Mouse (Mus musculus) spleen, adult 2 months (tissue): ENCODE measurements around the gene Olfr214. TPM values are rescaled to one million over a fixed set of nuclear protein-coding genes. Genes with fewer than 3 reads are reported as not detected.
"Not testable (repeated sequence)": the region's sequence is repeated elsewhere in the genome, so short reads cannot be mapped to it uniquely, and the experiment has no call there.

Experiments
- DNase-seq, 2 experiments: peaks; one replicate each; pipeline versions ENCODE4 v3.0.0 to v3.0.0-alpha.2; 2012 to 2021; ENCODE audit warnings: low spot score in 2 of 2, low read depth in 1 of 2
- H3K27ac ChIP-seq: fragments of 200-500 bp; 2 replicates; pipeline ENCODE4 v1.5.1; 2012; ENCODE audit warnings: low read length, inconsistent platforms; ENCODE audit not compliant: insufficient read depth
- H3K27me3 ChIP-seq: fragments of 200-500 bp; 2 replicates; pipeline ENCODE4 v1.6.1; 2012; ENCODE audit warnings: mild to moderate bottlenecking, moderate library complexity, low read length, inconsistent platforms; ENCODE audit not compliant: control insufficient read depth, insufficient read depth
- H3K36me3 ChIP-seq: fragments of 200-500 bp; 2 replicates; pipeline ENCODE4 v1.6.1; 2012; ENCODE audit warnings: mild to moderate bottlenecking, low read length, inconsistent platforms; ENCODE audit not compliant: control insufficient read depth, insufficient read depth
- H3K4me1 ChIP-seq: fragments of 200-500 bp; 2 replicates; pipeline ENCODE4 v1.6.1; 2011; ENCODE audit warnings: inconsistent platforms; ENCODE audit not compliant: control insufficient read depth, insufficient read depth, insufficient read length
- H3K4me3 ChIP-seq: fragments of 200-500 bp; 2 replicates; pipeline ENCODE4 v1.5.1; 2011; ENCODE audit warnings: mild to moderate bottlenecking, inconsistent platforms; ENCODE audit not compliant: insufficient read depth, insufficient read length; ENCODE audit errors: extremely low read depth
- CTCF ChIP-seq: fragments of 200-500 bp; IDR thresholded peaks from 2 replicates; pipeline ENCODE4 v1.5.1; 2011; ENCODE audit warnings: mild to moderate bottlenecking, inconsistent platforms; ENCODE audit not compliant: insufficient read depth, insufficient read length, insufficient replicate concordance; ENCODE audit errors: extremely low read depth
- POLR2A ChIP-seq: fragments of 200-500 bp; IDR thresholded peaks from 2 replicates; pipeline ENCODE4 v1.6.1; 2011; ENCODE audit warnings: low read depth, low read length, inconsistent platforms
- whole genome bisulfite sequencing: fragments of 180-500 bp; shearing (Covaris S2); methylation state at CpG from one replicate; pipeline ENCODE4 v1.1.7; 2018; 5-methylcytosine and 5-hydroxymethylcytosine counted together
- polyA plus RNA-seq: library from polyadenylated mRNA; depleted of rRNA; stranded (reverse); fragments of >200 nt; gene quantifications from 2 replicates; pipeline ENCODE4 v1.2.3, GENCODE M21; 2012; rRNA removed

Olfr214 gene
- polyA plus RNA-seq = not detected in 2 replicates

DNA sequence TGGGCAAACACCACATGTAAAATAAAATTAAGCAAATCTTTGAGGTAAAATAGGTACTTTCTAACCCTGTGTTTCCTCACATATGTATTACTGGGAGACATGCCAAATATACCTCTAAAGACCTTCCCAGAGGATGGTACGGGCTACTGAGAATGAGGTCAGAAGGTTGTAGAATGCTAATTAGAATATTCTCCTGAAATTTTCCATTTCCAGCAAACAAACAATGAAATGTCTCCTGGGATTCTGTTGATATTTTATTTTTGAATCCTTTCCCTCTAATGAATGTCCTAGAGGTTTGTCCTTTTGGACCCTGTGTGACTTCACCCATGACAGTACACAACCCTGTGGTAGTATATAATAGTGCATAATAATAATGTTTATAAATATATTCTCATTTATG lies at the start of gene Olfr214:
Gene Olfr214 (plus strand): TSS at position 301 of the 400 bp plus-strand sequence.
- Histone ChIP-seq H3K4me1 (no peaks in the 10 kb centered on the region), H3K27ac (no peak within 1 kb of the TSS), H3K4me3 (no peak within 1 kb of the TSS), H3K27me3 (no peaks in the 10 kb centered on the region), H3K36me3 (no peaks in the 10 kb centered on the region)
- TF ChIP-seq POLR2A = no peak
- TF ChIP-seq CTCF = no peak
- 73% methylated on average over 1 of the region's 1 CpGs for WGBS
- no peak for DNase-seq

DNA sequence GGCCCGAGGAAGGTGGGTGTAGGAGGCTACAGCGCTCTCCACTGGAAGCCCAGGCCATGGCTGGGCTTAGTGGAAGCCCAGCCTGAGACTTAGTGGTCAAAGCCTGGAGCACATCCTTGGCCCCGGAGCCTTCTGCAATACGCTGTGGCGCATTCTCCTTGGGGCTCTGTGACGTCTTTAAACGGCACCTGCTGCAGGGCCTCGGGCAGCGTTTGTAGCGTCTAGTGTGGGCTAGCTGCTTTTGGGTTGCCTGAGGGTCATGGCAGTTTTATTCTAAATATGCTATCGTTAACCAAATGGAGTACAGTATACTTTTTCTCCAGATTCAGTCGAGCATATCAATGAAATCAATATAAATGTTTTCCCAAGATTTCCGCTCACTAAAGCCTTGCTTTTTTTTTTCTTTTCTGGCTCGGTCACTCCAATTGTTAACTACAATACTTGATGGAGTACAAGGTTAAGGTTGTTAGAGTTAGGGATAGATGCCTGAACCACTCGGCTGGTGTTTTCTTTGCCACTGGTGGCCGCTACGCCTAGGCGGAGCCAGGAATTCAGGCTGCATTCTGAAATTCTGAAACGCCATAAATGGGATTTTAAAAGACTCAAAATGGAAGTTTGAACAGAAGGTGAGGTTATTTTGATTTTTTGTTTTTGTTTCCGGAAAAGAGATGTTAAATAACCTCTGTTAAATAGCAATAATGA lies 47.6 kb upstream of the Olfr214 start, which contains the start of gene Olfr212:
Gene Olfr212 (plus strand): TSS at position 215 of the 702 bp plus-strand sequence.
- H3K4me3 ChIP-seq, H3K27ac ChIP-seq, H3K27me3 ChIP-seq, H3K4me1 ChIP-seq, H3K36me3 ChIP-seq, DNase-seq: not testable (repeated sequence)
- WGBS = 90% methylated on average over 20 of the region's 20 CpGs

DNA sequence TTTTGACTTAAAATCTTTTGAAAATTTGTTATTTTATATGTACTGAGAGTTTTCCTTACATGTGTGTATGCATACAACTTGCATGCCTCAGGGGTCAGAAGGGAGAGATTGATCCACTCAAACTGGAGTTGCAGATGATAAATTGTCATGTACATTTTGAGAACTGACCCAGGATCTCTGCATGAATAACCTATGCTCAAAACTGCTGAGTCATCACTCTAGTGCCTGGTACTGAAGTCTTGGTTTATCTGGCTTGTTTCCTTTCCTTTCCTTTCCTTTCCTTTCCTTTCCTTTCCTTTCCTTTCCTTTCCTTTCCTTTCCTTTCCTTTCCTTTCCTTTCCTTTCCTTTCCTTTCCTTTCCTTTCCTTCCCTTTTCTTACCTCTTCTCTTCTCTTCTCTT lies 39.2 kb upstream of the Olfr214 start:
- H3K4me1 ChIP-seq = no peaks in the 10 kb centered on the region
- DNase-seq = no peak
- H3K27me3 ChIP-seq = no peaks in the 10 kb centered on the region
- H3K27ac ChIP-seq = no peak overlapping the region
- H3K36me3 ChIP-seq = no peaks in the 10 kb centered on the region
- TF ChIP-seq CTCF (no peak), POLR2A (no peak)
- H3K4me3 ChIP-seq = no peak overlapping the region

- no peak within 1 kb of the TSS for H3K4me3 ChIP-seq
- DNase-seq = no peak
- no peak for TF ChIP-seq POLR2A
- TF ChIP-seq CTCF = no peak
- no peaks in the 10 kb centered on the region for H3K36me3 ChIP-seq
- H3K4me1 ChIP-seq = no peaks in the 10 kb centered on the region
- WGBS = 82% methylated on average over 1 of the region's 1 CpGs
- no peak within 1 kb of the TSS for H3K27ac ChIP-seq
- no peaks in the 10 kb centered on the region for H3K27me3 ChIP-seq
Observed at GRCm38 (mm10) chr6:116538156-116538555, 15.9 kb upstream of the Olfr214 start, which contains the start of gene Olfr213. TSS of gene Olfr213 (plus strand) at chr6:116538456.

GRCm38 (mm10) chr6:116542500-116542899 lies 11.5 kb upstream of the Olfr214 start:
- Histone ChIP-seq H3K4me1 (no peaks in the 10 kb centered on the region), H3K36me3 (no peaks in the 10 kb centered on the region), H3K27ac (no peak overlapping the region), H3K4me3 (no peak overlapping the region), H3K27me3 (no peaks in the 10 kb centered on the region)
- no peak for TF ChIP-seq CTCF
- no peak for TF ChIP-seq POLR2A
- 49% methylated on average over 2 of the region's 2 CpGs for WGBS
- DNase-seq = no peak

- H3K27ac ChIP-seq, DNase-seq, H3K36me3 ChIP-seq, H3K27me3 ChIP-seq, H3K4me3 ChIP-seq, H3K4me1 ChIP-seq: not testable (repeated sequence)
- WGBS = 92% methylated on average over 11 of the region's 11 CpGs
Observed at GRCm38 (mm10) chr6:116550841-116551240, 3.2 kb upstream of the Olfr214 start, which contains the start of gene Gm5580. TSS of gene Gm5580 (plus strand) at chr6:116551141.

- Histone ChIP-seq H3K27ac (no peak overlapping the region), H3K4me1 (no peaks in the 10 kb centered on the region), H3K27me3 (no peaks in the 10 kb centered on the region), H3K4me3 (no peak overlapping the region), H3K36me3 (no peaks in the 10 kb centered on the region)
- TF ChIP-seq CTCF (no peak), POLR2A (no peak)
- 68% methylated on average over 3 of the region's 3 CpGs for WGBS
- no peak for DNase-seq
Observed at GRCm38 (mm10) chr6:116554952-116555351, 917 bp downstream of the Olfr214 start.
